Mouse (Mus musculus) MEL (cell line): ENCODE data around the gene Plk3.

Experiments
- BHLHE40 ChIP-seq: IDR thresholded peaks from 2 replicates; pipeline ENCODE4 v1.6.1; 2012; ENCODE audit warnings: low read depth, mild to moderate bottlenecking, inconsistent platforms, low read length, improper control_type of control experiment, borderline replicate concordance
- CHD2 ChIP-seq: IDR thresholded peaks from 2 replicates; pipeline ENCODE4 v1.6.1; 2011; ENCODE audit warnings: low read length, improper control_type of control experiment
- CTCF ChIP-seq, 3 experiments: IDR thresholded peaks in 2 of 3; conservative IDR thresholded peaks in 1 of 3; 2 replicates each; pipeline ENCODE4 v1.5.1; 2011 to 2012; ENCODE audit warnings: low read length in 3 of 3, low read depth in 2 of 3, mild to moderate bottlenecking in 2 of 3, improper control_type of control experiment in 1 of 3, inconsistent platforms in 1 of 3, mixed read lengths in 1 of 3, moderate library complexity in 1 of 3; ENCODE audit not compliant: control insufficient read depth in 1 of 3, insufficient read depth in 1 of 3, poor library complexity in 1 of 3, severe bottlenecking in 1 of 3
- E2F4 ChIP-seq: IDR thresholded peaks from 2 replicates; pipeline ENCODE4 v1.6.1; 2011; ENCODE audit warnings: low read depth, low read length, improper control_type of control experiment, borderline replicate concordance
- EP300 ChIP-seq, 2 experiments: IDR thresholded peaks; 2 replicates each; pipeline ENCODE4 v1.6.1; 2011; ENCODE audit warnings: improper control_type of control experiment in 2 of 2, low read length in 2 of 2, low read depth in 1 of 2, mild to moderate bottlenecking in 1 of 2
- HCFC1 ChIP-seq: IDR thresholded peaks from 2 replicates; pipeline ENCODE4 v1.6.1; 2012; ENCODE audit warnings: low read depth, mild to moderate bottlenecking, inconsistent platforms, low read length, improper control_type of control experiment, moderate library complexity
- POLR2A ChIP-seq, 2 experiments: IDR thresholded peaks; 2 replicates each; pipeline ENCODE4 v1.6.1; 2011 to 2012; ENCODE audit warnings: low read length in 2 of 2, mild to moderate bottlenecking in 2 of 2, control low read depth in 1 of 2, improper control_type of control experiment in 1 of 2, low read depth in 1 of 2, moderate library complexity in 1 of 2; ENCODE audit not compliant: control insufficient read depth in 1 of 2, insufficient read depth in 1 of 2, poor library complexity in 1 of 2
- SMC3 ChIP-seq: IDR thresholded peaks from 2 replicates; pipeline ENCODE4 v1.6.1; 2011; ENCODE audit warnings: low read depth, low read length, improper control_type of control experiment
- ZC3H11A ChIP-seq: IDR thresholded peaks from 2 replicates; pipeline ENCODE4 v1.6.1; 2012; ENCODE audit warnings: low read depth, mild to moderate bottlenecking, inconsistent platforms, low read length, improper control_type of control experiment
- ZKSCAN1 ChIP-seq: IDR thresholded peaks from 2 replicates; pipeline ENCODE4 v1.6.1; 2012; ENCODE audit warnings: low read depth, mild to moderate bottlenecking, inconsistent platforms, low read length, improper control_type of control experiment, moderate library complexity

DNA sequence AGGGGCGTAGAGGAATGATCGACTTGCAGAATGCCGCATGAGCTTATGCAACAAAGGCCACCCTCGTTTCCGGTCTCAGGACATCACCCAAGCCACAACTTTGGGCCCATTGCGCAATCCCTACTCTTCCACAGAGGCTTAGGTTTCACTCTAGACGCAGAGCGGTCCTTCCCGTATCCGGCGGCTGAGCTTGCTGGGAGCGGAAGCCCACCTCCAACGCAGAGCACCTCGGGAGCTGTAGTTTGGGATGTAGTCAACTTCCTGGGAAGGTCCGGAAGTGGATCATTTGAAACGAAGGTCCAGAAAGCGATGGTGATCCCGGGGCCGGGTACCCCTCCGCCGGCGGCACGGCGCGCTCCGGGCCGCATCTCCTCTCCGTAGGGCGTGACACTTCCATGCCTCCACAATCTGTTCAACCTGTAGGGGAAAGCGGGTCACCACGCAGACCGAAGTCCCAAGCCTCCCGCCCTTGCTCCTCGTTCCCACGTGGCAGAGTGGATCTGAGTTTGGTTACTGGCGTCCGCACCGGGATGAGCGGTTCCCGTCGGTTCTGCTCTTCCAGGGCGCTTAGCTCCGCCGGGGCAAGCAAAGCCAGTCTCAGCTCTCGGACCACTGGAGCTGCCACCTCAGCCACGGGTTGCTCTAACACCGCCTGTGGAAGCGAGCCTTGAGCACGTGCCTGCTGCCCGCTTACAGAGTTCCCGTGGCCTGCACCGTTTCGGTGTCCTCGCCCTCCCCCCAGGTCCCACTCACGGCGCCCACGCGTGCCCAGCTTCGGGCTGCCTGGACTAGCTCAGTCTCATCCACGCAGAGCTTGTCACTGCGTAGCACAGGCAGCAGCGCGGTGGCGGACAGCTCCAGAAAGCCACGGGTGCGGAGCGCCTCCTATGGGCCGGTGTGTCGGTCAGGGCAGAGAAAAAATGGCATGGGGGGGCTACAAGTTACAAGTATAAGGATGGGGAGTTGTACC lies 13.0 kb downstream of the Plk3 start:
- TF ChIP-seq POLR2A (IDR thresholded peaks at IDR 0.05; ENCODE audit: control insufficient read depth in 1 of 2, insufficient read depth in 1 of 2, low read depth in 1 of 2, low read length in 2 of 2, poor library complexity in 1 of 2), result peak; percentile 69 to 96
- TF ChIP-seq ZKSCAN1, result no peak
- TF ChIP-seq CHD2, result no peak
- TF ChIP-seq SMC3, result peak; percentile 32; the same call in 1 of the 2 replicates
- peak in 1 of 2 experiments; percentile 34; a peak in 2 of 4 replicates for TF ChIP-seq EP300 (IDR thresholded peaks at IDR 0.05; ENCODE audit: low read depth in 1 of 2, low read length in 2 of 2)
- TF ChIP-seq BHLHE40, result 0 out of 2 replicates have a peak, but pooled peaks have one; percentile 4
- TF ChIP-seq CTCF (IDR thresholded peaks at IDR 0.05 in 2 of 3, conservative IDR thresholded peaks at IDR 0.05 in 1 of 3; ENCODE audit: control insufficient read depth in 1 of 3, insufficient read depth in 1 of 3, low read depth in 2 of 3, low read length in 3 of 3, poor library complexity in 1 of 3, severe bottlenecking in 1 of 3), result peak; percentile 66 to 90 (median 86)
- TF ChIP-seq E2F4, result no peak
- peak; percentile 99 for TF ChIP-seq HCFC1
- TF ChIP-seq ZC3H11A, result no peak
